Mouse (Mus musculus): ENCODE data around the gene Samd13.

Gene Samd13

GRCm38 (mm10) chr3:146611261-146611660 lies 74.1 kb downstream of the Samd13 start:
- no peak for DNase-seq

- DNase-seq = no peak
Observed at GRCm38 (mm10) chr3:146610322-146610721, 75.1 kb downstream of the Samd13 start.

DNA sequence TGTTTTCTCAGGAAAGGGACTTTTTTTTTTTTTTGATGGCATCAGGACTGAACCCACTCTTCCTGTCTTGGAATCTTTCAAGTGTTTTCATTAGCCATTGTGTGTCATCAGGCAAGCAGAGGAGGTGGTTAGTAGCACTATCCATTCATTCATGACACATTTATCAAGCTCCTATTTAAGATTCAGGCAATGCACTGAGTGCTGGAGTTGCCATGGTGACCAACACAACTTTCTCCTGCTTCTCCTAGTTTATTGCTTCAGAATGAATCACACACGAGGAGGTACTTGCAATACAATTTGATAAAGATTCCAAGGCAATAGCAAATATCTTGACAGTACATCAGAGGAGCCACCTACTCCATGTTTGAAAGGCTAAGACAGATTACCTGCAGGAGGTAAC lies 78.0 kb downstream of the Samd13 start:
- no peak for DNase-seq

GRCm38 (mm10) chr3:146604647-146605046 lies 80.7 kb downstream of the Samd13 start:
- no peak for DNase-seq

- DNase-seq = no peak
Observed at GRCm38 (mm10) chr3:146602531-146602930, 82.9 kb downstream of the Samd13 start.

GRCm38 (mm10) chr3:146601205-146601604 lies 84.2 kb downstream of the Samd13 start:
- DNase-seq = no peak

DNA sequence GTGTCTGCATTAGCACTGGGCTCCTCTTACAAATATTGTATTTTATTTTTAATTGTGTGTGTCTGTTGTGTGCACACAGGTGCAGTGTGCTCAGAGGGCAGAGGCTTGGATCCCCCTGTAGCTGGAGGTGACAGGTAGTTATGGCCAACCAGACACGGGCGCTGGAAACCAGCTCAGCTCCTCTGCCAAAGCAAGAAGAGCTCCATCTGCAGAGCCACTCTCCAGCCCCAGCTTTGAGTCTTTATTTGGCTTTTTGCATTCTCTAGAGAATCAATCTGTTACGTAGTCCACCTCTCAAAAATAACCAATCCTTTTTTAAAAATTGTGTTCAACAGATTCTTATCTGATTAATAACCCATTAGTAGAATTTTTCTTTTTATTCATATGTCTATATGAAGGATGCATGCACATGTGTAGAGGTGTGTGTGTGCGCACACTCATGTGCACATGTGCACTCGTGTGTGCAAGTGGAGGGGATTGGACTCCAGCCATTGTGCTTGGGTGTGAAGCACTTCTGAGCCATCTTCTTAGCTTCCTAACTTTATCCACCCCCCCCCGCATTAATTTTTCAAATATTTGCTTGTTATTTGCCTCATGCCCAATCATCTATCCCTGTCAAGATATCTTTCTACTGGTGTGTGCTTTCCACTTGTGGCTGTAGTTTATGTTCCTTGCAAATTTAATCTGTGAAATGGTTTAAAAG lies 86.0 kb downstream of the Samd13 start:
- DNase-seq = peak; percentile 14 to 24

- DNase-seq = no peak
Observed at GRCm38 (mm10) chr3:146598411-146598810, 87.0 kb downstream of the Samd13 start.

- no peak for DNase-seq
Observed at GRCm38 (mm10) chr3:146596864-146597263, 88.5 kb downstream of the Samd13 start.

GRCm38 (mm10) chr3:146596387-146596786 lies 89.0 kb downstream of the Samd13 start:
- no peak for DNase-seq

- no peak for DNase-seq
Observed at GRCm38 (mm10) chr3:146595440-146595839, 90.0 kb downstream of the Samd13 start.

Data from cerebellum, postnatal 14 days (tissue).